Mouse (Mus musculus): ENCODE results near the gene Prrxl1. TPM values are rescaled to one million over a fixed set of nuclear protein-coding genes. Genes with fewer than 3 reads are reported as not detected.

Prrxl1 gene
- not detected for polyA plus RNA-seq (2014; fragmentation: Illumina TruSeq; extraction: RNeasy Lipid Tissue Mini Kit (QIAGEN cat#74804); ENCODE audit: low replicate concordance)

DNA sequence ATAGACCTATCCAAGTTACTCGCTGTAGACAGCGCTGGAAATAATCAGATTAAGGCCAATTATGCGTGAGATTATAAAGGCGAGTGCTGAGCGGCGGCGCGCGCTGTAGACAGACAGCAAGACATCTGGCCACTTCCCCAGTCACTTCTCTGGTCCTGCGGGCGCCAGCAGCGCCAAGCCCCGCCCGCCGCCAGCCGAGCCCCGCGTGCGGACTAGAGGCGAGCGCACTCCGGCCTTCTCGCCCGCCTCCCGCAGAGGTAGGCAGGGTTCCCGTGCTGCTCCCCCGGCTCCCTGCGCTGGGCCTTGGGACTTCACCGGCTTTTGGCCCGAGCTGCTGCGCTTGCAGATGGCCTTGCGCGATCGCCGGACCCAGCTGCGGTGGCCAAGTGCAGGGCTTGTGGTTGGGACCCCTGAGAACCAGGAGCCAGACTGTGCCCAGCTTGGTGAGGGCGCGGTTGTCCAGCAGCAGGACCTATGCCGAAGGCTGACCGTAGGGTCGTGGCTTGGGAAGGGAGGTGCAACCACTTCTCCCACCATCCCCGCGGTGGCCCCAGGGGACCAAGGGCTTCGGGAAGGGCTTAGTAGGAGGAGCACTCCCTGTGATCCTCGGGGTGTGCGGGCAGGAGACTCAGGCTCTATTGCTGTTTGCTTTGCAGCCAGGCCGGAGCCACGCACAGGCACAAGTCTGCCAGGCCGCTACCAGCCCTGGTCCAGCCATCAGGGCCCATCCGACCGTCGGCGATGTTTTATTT is at the start of gene Prrxl1:
Gene Prrxl1, plus strand, starts transcription at position 118 of the 752 bp plus-strand sequence.

DNA sequence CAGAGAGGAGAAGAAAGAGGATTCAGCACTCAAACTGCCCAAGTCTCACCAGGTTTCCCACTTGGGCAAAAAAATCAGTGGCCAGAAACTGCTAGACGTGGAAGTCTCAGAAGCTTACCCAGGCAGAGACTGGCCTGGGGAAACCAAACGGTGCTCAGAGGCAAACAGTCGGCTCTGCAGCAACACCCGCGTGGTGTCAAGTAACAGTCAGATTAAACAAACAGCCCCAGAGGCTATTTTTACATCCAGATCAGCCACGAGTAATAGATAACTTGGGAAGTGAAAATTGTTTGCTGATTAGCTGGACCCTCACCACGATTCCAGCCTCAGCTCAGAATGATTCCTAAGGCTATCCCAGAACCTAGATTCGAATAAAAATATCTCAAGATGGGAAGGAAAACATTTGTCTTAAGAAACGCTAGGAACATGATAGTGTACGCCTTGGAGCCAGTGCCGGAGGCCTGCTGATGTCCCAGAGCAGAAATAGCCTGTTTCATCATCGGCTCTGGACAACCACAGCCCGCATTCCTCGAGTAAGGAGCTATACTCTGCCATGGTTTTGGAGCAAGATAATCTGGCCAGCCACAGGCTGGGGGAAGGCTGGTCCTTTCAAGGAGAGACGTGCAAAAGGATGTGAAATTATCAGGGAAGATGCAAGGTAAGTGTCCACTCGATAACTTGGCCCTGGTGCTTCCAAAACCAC is 86.1 kb downstream of the Prrxl1 start, which contains the start of gene 3425401B19Rik:
Gene 3425401B19Rik, minus strand, starts transcription at position 170 of the 703 bp plus-strand sequence.

Other genes starting within 250 kb of the Prrxl1 start
- gene 1700024G13Rik, start 211.0 kb upstream of the Prrxl1 start, polyA plus RNA-seq (2014; fragmentation: Illumina TruSeq; extraction: RNeasy Lipid Tissue Mini Kit (QIAGEN cat#74804); ENCODE audit: low replicate concordance), result not detected
- not detected for gene Slc18a3, start 134.6 kb upstream of the Prrxl1 start, polyA plus RNA-seq (2014; fragmentation: Illumina TruSeq; extraction: RNeasy Lipid Tissue Mini Kit (QIAGEN cat#74804); ENCODE audit: low replicate concordance)
- 0.19 TPM for gene Chat, start 133.4 kb upstream of the Prrxl1 start, polyA plus RNA-seq (2014; fragmentation: Illumina TruSeq; extraction: RNeasy Lipid Tissue Mini Kit (QIAGEN cat#74804); ENCODE audit: low replicate concordance)
- gene Ercc6, start 85.9 kb upstream of the Prrxl1 start, polyA plus RNA-seq (2014; fragmentation: Illumina TruSeq; extraction: RNeasy Lipid Tissue Mini Kit (QIAGEN cat#74804); ENCODE audit: low replicate concordance), result 9.9 TPM
- gene 3425401B19Rik, start 85.9 kb downstream of the Prrxl1 start, polyA plus RNA-seq (2014; fragmentation: Illumina TruSeq; extraction: RNeasy Lipid Tissue Mini Kit (QIAGEN cat#74804); ENCODE audit: low replicate concordance), result 0.07 TPM
- 1.5 TPM for gene Tmem273, start 186.6 kb downstream of the Prrxl1 start, polyA plus RNA-seq (2014; fragmentation: Illumina TruSeq; extraction: RNeasy Lipid Tissue Mini Kit (QIAGEN cat#74804); ENCODE audit: low replicate concordance)
- gene Fam170b, start 234.6 kb downstream of the Prrxl1 start, polyA plus RNA-seq (2014; fragmentation: Illumina TruSeq; extraction: RNeasy Lipid Tissue Mini Kit (QIAGEN cat#74804); ENCODE audit: low replicate concordance), result not detected